Mouse (Mus musculus) lung, postnatal 25 days (tissue): ENCODE measurements around the gene Cers2.

Source experiments
- DNase-seq: peaks from one replicate; pipeline ENCODE4 v3.0.0; 2022; ENCODE audit warnings: low spot score

Cers2 gene

DNA sequence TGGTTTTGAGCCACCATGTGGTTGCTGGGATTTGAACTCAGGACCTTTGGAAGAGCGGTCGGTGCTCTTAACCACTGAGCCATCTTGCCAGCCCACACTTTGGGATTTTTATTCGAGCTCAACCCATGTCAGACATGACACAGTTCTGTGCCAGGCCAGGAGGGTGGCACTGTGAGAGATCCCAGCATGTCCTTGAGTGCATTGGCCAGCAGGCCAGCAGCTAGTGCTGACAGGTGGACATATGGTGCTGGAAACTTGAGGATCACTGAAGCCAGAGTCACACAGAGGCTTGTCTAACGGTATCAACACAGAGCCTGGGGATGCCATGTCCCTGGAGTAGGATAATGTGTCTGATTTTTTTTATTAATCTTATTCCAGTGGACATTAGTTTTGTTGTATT is 25.2 kb upstream of the Cers2 start:
- DNase-seq = no peak

- no peak for DNase-seq
Observed at GRCm38 (mm10) chr3:95290156-95290555, 24.4 kb upstream of the Cers2 start.

- DNase-seq = no peak
Observed at GRCm38 (mm10) chr3:95291041-95291440, 23.6 kb upstream of the Cers2 start.

GRCm38 (mm10) chr3:95292899-95293298 is 21.7 kb upstream of the Cers2 start:
- DNase-seq = no peak

- DNase-seq = peak; percentile 52
Observed at GRCm38 (mm10) chr3:95293537-95293936, 21.1 kb upstream of the Cers2 start.

DNA sequence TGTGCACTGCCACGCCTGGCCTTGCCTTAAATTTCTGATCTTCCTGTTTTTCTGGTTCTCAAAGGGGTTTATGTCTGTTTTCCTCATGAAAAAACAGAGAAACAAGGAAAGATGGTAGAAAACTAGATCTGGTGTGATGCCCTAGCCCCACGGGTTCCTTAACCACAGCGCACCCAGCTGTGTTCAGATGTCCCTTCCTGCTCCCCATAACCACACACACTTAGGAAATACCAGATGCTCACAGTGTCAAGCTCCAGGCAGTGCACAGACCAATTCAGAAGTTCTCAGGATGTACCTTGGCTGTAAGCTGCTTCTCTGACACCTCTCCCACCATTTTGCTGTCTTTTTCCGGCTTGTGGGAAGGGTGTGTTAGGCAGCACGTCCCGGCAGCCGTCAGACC is 20.3 kb upstream of the Cers2 start:
- DNase-seq = no peak

DNA sequence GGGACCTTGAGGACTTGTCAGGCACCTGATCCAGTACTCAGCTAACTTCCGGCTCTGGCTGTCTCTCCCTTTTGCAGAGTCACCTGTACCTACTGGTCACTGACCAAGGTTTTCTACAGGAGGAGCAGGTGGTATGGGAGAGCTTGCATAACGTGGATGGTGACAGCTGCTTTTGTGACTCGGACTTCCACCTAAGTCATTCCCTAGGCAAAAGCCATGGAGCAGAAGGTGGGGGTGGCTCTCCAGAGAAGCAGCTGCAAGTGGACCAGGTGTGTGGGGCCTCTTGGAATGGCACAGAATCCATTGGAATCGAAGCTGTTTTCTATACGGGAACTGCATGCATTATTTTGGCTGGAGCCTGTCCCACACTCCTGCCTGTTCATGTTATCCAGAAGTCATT is 19.9 kb upstream of the Cers2 start:
- DNase-seq = no peak

DNA sequence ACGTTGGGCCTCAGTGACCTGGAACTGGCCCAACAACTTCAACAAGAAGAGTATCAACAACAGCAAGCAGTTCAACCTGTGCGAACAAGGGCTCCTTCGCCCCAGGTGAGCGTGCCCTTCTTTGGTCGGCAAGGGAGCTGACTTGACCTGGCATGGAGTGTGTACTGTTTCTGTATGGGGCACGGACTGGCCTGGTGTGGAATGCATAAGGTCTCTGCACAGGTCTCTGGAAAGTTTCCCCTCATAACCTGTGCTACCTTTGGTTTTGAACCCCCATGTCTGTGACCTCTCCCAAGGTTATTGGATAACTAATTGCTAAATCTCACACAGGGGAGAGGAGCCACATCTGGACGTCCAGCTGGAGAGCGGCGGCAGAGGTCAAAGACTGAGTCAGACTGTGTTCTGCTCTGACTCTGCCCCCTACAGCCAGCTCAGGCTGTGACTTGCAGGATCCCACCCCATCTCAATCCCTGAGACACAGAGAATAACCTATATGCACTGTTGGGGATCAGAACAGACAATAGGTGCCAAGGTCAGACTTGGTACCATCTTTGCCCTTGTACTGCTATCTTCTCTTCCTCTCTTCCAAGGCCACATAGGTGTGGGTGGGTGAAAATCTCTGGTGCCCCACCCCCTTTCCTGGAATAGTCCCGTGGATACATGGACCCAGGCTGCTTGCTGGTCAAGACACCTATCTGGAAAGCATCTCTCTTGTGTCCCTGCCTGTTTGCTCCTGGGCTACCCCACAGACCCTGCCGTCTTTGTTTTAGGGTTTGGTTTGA is 19.1 kb upstream of the Cers2 start:
- DNase-seq = no peak

DNA sequence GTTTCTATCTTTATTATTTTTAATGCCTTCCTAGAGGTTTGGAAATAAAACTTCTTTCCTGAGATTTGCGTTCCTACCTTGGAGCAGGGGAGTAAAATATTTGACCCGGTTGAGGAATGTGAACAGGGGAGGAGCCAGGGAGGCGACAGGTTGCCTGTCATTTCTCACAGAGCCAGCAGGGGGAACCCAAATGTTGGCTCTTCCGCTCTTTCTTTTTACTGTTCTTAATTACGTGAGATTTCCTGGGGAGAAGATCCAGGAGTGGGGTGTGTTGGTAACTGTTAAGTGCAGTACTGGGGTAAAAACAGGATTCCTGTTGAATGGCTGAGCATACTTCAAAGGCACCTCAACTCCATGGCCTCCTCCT is 18.5 kb upstream of the Cers2 start:
- peak; percentile 67 for DNase-seq

GRCm38 (mm10) chr3:95298018-95298417 is 16.6 kb upstream of the Cers2 start:
- DNase-seq = no peak

GRCm38 (mm10) chr3:95301204-95301796 is 13.3 kb upstream of the Cers2 start:
- no peak for DNase-seq

- DNase-seq = no peak
Observed at GRCm38 (mm10) chr3:95306244-95306643, 8.3 kb upstream of the Cers2 start.

DNA sequence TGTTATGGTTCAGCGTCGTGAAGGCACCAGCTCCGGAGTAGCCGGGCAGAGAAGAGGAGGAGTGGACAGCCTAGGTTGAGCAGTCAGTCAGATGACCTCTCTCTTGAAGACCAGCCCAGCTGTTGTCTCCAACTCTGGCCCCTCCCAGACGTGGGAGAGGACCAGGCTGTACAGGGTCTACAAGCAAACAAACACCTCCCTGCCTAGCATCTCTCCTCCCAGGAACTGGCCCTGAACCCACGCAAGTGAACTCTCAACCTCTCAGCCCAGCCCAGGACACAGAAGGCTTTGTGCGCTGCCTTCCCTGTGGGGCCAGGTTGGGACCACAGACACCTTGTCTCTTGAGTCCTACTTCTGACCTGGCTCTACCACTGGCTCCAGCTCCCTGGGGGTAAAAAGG is 7.5 kb upstream of the Cers2 start, which contains the start of gene Anxa9:
Anxa9 (minus strand) TSS at position 77 of the 400 bp plus-strand sequence.
- no peak for DNase-seq

DNA sequence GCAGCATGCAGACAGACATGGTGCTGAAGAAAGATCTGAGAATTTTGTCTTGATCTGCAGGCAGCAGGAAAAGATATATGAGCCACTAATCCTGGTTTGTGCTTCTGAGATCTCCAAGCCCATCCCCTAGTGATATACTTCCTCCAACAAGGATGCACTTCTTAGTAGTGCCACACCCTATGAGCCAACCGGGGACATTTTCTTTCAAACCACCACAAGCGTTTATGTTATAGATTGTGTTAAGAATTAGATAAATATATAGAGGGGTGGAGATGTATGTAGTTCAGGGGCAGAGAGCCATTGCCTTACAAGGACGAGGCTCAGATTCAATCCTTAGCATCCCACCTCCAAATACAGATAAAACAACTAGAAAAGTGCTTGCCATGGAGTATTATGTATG is 4.1 kb upstream of the Cers2 start:
- no peak for DNase-seq

GRCm38 (mm10) chr3:95310968-95311882 is 3.4 kb upstream of the Cers2 start:
- DNase-seq = peak; percentile 83

GRCm38 (mm10) chr3:95312623-95313022 is 2.0 kb upstream of the Cers2 start:
- DNase-seq = peak; percentile 61

GRCm38 (mm10) chr3:95313476-95313875 is 1.1 kb upstream of the Cers2 start:
- DNase-seq = no peak

DNA sequence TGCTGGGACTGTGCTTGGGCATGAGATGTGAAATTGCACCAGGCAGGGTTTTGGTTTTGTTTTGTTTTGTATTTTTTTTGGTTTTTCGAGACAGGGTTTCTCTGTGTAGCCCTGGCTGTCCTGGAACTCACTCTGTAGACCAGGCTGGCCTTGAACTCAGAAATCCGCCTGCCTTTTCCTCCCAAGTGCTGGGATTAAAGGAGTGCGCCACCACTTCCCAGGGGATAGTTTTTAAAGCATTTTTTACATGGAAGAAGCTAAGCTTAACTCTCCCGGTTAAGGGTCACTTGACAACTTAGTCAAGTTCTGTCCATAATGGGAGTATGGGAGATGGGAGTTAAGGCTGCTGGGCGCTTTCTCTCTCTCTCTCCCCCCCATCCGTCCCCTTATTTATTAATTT is 516 bp upstream of the Cers2 start:
- DNase-seq = no peak

GRCm38 (mm10) chr3:95315094-95315843 is 678 bp downstream of the Cers2 start:
- DNase-seq = peak; percentile 93

DNA sequence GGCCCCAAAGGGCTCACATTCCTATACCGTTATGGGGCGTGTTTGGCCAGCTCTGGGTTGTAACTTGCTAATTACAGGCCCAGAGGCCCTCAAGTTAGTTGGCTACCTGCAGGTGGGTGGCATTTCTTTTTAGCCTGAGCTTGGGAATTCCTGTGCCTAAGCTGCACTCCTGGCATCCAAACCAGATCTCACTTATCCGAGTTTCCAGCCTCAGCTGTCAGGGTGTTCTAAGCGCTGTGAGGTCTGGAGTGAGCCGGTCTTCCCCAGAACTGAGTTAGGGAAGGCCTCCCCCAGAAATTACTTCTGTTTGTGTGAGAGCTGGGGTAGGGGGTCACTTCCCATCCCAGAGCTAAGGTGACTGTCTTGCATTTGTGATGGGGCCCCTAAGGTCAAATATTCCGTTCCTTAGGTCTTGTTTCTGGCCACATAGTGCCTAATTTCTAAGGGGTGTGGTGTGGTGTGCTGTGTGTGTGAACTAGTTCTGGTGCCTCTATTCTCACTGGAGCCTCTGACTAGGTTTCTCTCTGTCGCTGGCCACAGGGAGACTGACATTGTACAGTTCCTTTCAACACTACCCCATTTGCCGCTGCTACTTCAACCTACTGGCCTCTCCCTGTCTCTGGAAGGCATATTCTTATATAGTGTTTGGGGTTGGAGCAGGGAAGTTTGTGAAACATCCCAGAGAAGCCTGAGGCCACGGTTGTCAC is 1.4 kb downstream of the Cers2 start:
- no peak for DNase-seq

- peak; percentile 84 for DNase-seq
Observed at GRCm38 (mm10) chr3:95317414-95318080, 3.0 kb downstream of the Cers2 start.
